Mouse (Mus musculus) Muller cell, postnatal 12 days (primary cell): ENCODE results near the gene Safb2.

Experiments used
- DNase-seq: peaks from one replicate; pipeline ENCODE4 v3.0.0-alpha.2; 2015; ENCODE audit errors: inconsistent ontology term

Gene Safb2

DNA sequence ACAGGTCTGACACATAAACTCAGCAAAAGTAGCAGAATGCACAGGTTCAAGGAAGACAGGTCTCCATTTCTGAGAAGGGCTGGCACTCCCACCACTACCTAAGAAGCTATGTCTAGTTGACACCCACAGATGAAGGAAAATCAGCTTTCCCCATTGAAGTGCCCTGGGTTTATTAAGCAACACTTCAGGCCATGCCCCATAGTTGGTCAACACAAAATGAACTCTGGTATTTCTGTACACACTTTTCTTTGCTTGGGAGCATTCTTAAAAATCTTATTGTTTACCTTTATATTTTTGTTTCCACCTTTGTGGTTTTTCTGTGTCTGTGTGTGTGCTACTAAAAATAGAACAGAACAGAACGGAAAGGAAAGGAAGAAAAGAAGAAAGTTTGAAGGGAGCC, 24.3 kb downstream of the Safb2 start:
- no peak for DNase-seq

DNA sequence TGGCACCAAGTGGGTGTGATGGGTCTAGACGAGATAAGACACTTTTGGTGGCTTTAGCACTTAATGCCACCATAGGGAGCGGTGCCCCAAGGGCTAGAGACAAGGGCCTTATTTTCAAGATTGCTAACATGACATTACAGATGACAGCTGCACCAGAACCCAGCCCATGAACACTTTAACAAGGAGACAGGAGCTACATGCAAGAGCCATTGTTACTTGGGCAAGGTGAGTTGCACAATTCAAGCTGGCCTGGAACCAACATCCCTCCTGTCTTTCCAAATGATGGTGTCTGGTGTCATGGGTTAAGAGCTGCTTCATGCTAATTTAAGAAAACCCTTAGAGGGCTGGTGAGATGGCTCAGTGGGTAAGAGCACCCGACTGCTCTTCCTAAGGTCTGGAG, 25.0 kb downstream of the Safb2 start:
- DNase-seq = no peak

DNA sequence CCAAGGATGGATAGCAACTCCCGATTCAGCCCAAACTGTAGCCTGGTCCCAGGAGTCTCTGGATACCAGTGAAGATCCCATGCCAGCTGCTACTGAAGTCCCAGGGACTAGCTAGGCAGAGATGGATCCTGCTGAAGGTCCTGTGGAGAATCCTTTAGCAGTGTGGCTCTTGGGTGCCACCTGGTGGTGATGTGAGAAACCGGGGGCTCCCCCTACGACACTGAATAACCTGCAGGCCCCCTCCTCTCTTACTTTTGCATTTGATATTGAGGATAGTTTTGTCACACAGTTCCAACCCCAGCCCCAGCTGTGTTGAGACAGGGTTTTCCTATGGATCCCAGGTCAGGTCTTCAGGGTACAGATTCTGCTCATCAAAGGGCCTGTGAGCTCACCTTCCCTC, 25.9 kb downstream of the Safb2 start:
- peak; percentile 61 for DNase-seq

DNA sequence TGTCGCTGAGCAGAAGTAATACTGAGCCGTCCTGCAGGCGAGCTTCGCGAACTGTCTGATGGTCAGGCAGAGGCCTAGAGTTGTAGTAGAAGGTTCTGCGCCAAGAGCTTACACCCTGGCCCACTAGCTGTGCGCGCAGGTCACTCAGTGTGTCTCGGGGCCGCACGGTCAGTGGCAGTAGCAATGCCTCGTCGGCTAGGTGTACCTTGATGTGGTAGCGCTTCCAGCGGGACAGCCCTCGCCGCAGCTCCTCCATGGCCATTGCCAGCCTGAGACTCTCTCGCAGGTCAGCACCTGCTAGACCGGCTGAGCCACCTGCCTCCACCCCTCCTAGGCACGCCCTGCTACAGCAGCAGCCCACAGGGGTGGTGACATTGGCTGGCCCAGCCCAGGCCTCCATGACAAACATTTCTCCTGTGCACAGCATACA, 30.2 kb downstream of the Safb2 start, which contains the start of gene Gm20219:
Gene Gm20219 (minus strand): TSS at position 266 of the 430 bp plus-strand sequence.
- no peak for DNase-seq

DNA sequence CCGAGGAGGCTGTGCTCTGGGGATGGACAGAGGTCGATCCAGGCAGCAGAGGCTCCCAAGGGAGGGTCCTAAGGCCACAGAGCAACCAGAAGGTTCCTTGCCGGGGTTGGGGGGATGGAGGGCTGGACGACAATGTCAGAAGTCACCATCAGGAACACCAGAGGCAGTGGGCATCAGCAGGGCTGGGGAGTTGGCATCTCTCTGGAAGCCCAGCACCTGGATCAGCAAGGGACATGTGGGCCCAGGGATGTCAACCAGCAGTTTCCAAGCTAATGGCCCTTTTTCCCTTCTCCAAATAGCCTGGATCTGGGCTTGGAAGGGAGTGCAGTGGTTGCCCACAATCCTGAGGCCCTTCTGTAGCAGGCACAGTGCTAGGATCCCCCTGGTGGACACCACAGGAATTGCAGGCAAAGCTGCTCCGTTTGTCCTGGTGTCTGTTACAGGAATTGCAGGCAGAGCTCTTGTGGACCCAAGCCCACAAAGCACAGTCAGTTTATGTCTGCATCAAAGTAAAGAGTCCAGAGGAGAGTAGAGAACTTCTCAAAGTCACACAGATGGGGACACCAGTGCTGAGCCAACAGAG, 31.5 kb downstream of the Safb2 start:
- peak; percentile 63 for DNase-seq

DNA sequence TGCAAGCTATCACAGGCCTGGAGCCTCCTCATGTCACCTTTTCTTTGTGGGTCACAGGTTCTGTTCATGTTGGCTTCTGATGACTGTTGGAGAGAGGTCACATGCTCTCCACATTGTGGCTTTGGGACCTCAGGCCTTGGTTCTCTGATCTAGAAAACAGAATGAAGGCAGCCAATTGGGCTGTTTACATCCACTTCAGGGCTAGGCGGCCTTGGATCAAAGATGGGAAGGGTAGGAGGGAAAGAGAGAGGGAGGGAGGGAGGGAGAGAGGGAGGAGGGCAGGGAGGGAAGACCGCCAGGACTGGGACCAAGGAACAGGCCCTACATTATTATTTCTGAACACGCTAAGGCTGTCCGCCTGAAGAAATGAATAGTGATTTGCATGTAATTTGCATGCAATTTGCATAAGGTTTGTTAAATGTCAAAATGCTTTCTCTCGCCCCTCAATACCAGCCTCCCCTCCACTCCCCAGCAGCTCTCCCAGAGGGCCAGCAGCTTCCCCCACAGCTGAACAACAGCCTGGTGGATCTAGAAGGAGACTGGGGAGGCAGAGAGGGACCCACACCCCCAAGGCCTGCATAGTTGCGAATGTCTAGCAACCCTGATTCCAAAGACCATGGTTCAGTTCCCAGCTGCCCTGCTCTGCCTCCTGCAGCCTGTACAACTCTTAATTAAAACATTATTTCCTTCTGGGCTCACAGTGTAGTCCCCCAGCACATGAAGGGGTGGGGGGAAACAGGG, 32.4 kb downstream of the Safb2 start:
- DNase-seq = no peak

DNA sequence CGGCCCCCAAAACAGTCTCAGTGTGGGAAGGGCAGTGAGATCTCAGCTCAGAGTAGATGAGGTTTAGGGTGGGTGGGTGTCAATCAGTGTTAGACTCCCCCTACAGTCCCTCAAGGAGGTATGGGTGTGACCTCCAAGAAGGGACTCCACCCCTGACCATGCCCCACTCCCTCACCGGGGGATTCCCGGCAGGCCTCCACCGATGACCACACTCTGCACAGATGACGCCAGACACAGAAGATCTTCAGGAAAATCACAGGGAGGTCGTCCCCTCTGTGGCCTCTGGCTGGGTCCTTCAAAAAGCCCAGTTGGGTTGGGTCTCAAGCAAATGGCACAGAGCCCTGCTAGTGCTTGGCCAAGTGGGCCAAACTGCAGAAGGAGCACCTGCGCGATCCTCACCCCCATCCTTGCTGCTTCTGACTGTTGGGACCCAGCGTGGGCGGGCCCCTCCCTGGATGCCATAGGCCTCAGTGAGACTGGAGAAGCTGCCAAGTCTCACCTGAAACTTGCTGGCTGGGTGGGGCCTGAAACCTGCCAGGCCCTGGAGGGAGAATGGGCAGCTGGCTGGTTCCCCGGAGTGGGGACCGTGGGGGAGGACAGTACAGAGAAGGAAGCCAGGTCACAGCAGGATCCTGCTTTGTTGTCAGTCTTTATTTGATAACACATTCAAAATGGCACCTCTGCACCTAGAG, 33.5 kb downstream of the Safb2 start:
- DNase-seq = no peak

DNA sequence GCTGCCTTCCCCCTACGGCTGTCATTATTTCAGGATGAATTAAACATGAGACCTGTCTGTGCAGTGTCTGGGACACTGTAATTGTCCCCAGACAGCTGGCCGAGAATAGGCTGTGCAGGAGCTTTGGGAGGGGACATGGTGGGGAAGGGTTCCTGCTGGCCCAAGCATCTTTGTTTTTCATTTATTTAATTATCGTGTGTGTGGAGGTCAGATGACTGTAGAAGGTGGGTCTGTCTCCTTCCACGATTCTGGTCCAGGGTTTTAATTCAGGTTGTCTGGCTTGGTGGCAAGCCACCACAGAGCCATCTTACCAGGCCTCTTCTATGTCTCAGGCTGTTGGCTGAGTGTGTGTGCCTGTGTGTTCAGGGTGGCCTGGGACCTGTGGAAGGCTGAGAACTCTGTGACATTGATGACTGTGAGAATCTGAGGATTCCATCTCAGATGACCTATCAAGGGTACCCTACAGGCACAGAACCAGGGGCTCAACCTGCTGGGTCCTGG, 35.7 kb downstream of the Safb2 start:
- no peak for DNase-seq

DNA sequence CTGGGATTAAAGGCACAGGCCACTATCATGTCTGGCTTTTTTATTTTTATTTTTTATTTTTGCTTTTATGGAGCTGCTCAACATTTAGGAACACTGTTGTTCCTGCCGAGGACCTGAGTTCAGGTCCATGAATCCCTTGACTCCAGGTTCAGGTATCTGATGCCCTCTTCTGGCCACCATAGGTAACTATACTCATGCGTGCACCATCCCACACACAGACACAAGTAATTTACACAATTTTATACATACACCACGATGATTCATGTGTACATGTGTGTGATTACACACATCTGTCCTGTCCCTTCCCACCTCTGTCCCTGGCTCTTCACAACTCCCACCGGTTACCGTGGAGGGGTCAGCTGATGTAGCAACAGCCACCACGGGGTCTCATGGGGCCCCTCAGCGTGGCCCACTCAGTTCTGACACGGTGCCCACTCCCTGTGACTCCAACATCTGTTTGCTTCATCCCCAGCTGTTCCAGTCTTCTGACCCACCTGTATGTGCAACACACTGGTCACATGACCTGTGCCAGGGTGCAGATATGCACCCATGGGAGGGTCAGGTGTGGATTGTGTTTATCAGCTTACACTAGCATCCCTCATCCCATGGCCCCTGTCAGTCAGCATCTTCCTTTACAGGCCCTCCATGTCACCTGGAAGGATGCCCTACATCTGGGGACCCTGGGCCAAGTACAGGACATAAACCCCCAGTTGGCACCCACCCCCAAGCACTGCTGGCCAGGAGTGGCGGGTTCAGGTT, 36.4 kb downstream of the Safb2 start:
- DNase-seq = no peak

DNA sequence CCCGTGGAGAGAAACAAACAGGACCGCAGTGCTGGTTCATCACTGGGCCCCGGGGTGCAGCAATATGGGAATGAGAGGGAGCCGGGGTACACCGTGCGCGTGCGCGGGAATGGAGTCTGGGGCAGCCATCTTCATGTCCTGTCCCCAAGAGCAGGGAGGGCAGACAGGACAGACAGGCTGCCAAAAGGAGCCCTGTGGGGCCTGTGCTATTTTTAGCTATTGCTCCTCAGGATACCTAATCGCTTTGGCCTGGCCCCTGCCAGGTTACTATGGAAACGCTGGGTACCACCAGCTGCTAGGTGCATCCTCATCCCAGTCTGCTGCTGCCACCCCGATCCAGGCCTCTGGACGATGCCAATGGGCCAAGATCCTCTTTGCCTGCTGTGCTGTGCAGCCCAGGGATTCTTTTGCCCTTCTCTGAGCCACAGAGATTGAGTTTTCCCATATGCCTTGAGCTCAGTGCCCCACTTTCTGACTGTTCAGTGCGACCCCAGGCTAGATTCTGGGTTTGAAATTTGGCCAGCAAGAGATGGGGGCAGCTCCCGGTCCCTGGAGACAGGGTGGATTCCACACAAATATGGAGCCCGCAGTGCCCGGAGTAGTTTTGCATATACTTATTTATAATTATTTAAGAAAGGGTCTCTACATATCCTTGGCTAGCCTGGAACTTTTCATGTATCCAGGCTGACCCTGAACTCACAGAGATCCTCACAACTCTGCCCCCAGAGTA, 37.1 kb downstream of the Safb2 start:
- no peak for DNase-seq

DNA sequence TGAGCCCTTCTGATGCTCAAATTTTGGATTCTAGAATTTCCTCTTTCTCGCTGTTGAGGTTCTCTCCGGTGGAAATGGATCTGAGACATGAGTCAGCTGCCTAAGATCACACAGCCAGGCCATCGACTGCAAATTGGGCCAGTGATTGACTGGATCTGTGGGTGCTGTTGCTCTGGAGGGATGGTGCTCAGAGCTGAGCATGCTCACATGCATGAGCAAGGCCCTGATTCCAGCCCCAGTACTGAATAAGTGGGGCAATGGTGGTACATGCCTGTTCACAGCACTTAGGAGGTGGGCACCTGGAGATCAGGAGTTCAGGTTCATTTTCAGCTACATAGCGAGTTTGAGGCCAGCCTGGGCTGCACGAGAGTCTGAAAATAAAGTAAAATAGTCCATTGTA, 37.8 kb downstream of the Safb2 start:
- DNase-seq = no peak

DNA sequence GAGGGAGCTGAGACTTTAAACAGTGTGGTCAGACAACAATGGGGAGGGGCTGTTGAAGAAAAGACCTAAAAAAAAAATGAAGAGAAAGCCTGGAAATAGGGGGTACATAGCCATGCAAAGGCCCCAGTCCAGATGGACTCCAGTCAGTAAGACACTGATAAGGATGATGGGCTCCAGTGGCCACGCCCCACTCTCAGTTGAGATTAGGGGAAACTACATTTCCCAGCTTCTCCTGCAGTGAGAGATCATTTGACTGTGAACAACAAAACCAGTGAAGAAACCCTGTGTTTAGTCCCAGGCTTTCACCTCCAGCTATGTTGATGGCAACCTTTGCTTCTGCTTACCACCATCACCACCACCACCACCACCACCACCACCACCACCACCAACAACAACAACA, 38.4 kb downstream of the Safb2 start:
- no peak for DNase-seq

DNA sequence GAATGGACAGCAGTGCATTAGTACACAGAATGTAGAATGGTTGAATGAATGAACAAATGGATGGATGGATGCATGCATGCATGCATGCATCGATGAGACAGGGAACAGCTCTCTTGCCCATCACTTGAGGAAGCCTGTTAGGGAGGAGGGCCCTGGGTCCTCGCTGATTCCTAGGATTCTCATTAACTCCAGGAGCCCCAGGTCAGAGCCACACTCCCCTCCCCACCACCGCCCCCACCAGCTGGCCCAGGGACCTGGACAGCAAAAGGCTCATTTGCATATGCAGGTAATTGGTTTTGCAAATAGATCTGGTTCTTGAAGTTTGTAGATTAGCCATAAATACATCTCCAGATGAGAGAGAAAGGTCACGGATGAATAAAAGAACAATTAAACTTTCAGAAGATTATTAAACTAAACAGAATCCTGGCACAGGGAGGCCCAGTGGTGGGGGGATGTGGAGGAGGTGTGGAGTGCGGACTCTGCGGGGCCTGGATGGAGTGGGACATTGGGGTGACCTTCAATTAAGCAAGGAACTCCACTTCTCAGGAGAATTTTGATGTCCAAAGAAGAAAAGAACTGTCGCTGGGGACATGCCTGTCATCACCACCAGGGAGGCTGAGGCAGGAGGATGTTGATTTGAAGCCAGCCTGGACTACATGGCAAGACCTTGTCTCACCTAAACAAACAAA, 39.5 kb downstream of the Safb2 start:
- no peak for DNase-seq

DNA sequence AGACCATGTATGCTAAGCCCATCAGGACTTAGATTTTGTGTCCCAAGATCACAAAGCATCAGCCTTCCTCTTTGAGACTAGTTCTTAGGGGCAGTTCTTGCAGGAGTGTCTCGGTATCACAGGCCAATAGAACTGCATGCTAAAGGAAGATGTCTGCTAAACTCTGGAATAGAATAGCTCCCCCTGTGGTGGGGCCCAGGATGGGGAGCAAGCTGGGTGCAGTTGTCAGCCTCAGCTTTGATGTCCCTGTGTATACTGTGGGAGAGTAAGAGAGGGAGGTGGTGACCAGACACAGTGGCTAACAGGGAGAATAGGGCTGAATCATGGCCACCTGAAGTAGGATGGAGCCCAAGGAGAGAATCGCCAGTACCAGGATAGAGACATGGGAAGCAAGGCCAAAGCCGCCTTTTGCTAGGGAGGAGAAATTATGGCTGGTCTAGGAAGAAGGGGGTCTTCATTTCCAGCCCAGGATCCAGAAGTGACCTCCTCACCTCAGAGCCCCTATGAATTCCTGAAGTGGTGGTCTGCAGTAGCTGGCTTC, 40.6 kb downstream of the Safb2 start:
- no peak for DNase-seq

DNA sequence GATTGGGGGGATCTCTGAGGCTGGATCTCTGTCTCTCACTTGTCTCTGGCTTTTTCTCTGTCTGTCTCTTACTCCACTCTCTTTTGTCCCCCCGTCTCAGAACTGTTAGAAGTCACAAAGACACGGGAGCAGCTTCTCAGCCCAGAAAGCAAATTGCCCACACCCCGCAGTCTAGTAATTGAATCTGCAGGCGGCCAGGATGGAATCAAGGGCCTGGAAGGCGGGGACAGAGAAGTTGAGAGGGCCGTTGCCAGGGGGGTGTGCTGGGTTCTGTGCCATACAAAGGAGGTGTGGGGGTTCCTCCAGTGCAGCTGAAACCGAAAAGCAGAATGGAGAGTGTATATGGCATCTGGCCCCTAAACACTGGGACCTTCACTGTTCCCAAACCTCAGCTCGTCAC, 41.6 kb downstream of the Safb2 start:
- DNase-seq = peak; percentile 24

DNA sequence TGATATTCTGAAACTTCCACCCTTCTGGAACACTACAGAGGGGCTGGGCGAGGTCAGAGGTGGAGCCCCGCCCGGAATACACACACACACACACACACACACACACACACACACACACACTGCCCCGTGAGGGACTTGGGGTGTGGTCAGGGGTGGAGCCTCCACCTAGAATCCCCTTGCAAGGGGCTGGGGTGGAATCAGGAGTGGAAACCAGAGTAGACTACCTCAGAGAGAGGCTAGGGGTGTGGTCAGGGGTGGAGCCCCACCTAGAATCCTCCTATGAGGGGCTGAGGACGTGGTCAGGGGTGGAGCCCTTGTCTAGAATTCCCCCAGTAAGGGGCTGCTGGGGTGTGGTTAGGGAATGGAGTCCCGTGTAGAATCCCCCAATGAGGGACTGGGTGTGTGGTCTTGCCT, 43.8 kb downstream of the Safb2 start:
- no peak for DNase-seq

DNA sequence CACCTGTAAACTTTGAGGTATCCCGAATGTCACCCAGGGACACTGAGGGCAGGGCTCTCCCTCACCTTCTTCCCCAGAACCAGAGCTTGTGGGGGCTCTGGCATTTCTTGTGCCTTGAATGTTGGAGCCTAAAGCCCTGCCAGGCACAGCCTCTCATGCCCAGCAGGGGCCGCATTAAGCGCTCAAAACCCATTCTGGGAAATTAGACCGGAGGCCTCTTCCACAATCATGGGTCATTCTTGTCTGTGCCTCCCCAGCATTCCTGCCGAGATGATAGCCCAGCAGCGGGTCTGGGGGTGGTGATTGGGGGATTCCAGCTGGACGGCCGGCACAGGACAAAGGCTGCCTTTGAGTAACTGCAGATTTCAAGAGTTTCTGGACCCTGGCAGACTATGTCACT, 46.5 kb downstream of the Safb2 start:
- peak; percentile 84 for DNase-seq

DNA sequence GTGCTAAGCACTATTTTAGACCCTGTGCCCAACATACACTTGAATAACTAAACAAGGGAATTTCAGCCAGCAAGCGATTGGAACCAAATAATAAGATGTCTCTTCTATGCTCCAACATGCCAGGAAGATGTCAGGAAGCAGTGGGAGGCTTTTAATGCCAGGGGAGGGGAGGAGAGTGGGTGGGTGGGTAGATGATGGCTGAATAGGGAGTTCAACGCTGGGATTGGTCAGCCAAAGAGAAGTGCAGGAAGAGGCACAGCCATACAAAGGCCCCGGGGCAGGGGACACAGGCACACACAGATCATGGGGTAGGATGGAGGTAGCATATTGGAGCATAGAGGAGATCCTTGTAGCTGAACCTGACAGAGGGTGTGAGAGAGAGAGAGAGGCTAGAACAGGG, 47.5 kb downstream of the Safb2 start:
- no peak for DNase-seq

DNA sequence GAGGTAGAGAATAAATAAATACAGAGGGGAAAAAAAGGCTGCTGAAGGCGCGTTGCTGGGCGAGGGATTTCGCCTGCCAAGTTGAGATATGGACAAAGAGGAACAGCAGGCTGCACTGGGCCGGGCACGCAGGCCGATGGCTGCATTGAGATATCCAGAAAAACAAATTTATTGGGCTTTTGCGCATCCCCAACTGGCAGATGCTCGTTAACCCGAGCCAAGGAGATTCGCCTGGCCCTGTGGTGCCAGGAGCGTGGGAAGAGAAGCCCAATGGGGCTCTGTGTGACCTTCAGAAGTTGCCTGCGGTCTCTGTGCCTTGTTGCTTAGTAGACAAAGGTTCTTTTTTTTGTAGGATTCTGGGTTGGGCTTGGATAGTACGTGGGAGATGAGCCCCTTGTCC, 48.2 kb downstream of the Safb2 start:
- no peak for DNase-seq

DNA sequence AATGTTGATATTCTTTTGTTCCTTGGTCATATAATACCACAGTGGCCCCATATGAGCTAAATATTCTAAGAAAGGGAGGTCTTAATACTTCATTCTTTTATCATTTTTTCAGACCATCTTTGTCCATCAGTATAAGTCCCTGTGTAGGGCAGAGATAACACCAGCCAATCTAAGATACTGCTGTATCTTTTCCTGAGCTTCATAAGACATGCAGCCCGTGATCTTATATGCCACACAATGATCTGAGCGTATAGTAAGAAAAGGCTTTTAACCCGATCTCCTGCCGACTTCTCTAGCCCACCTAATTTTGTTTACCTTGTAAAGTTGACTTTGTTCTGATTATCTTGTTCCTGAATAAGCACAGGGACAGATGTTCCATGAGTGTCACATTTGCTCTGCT, 59.4 kb downstream of the Safb2 start:
- DNase-seq = no peak

DNA sequence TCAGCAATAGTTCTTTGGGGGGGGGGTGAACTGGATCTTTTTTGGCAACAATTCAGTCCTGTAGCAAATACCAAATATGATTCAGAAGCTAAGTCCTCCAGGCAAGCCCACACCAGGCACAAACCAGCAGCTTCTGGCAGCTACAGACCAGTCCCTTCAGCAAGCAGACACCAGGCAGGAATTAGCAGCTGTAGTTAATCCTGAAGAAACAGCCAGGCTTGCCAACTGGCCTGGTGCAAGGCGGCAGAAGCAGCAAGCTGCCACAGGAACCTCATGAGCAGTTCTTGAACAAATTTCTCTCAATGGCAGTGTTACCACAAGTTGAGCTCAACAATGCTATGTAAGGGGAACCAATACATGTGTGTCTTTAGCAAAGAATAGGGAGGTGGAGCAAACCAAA, 61.6 kb downstream of the Safb2 start:
- no peak for DNase-seq
